Mouse (Mus musculus) kidney, embryonic 15.5 days (tissue): ENCODE results near the gene Ncstn. TPM values are rescaled to one million over a fixed set of nuclear protein-coding genes. Genes with fewer than 3 reads are reported as not detected.

Experiments used
- ATAC-seq: fragments of 200-750 bp; cut with Nextera tagmentation; replicated peaks from 2 replicates; pipeline ENCODE4 v1.8.0; 2017; ENCODE audit warnings: moderate TSS enrichment; ENCODE audit not compliant: low FRiP score
- H3K27ac ChIP-seq: fragments of 300-500 bp; sonication (generic); 2 replicates; pipeline ENCODE4 v1.5.1; 2015; ENCODE audit warnings: mild to moderate bottlenecking, inconsistent platforms
- H3K27me3 ChIP-seq: fragments of 300-500 bp; sonication (generic); 2 replicates; pipeline ENCODE4 v1.6.1; 2015; ENCODE audit warnings: inconsistent platforms
- H3K36me3 ChIP-seq: fragments of 300-500 bp; sonication (generic); 2 replicates; pipeline ENCODE4 v1.6.1; 2015; ENCODE audit warnings: inconsistent platforms
- H3K4me1 ChIP-seq: fragments of 300-500 bp; sonication (generic); 2 replicates; pipeline ENCODE4 v1.6.1; 2015; ENCODE audit warnings: inconsistent platforms
- H3K4me2 ChIP-seq: fragments of 300-500 bp; sonication (generic); 2 replicates; pipeline ENCODE4 v1.6.1; 2015; ENCODE audit warnings: moderate library complexity, mild to moderate bottlenecking, inconsistent platforms
- H3K4me3 ChIP-seq: fragments of 300-500 bp; sonication (generic); replicated peaks from 2 replicates; pipeline ENCODE4 v1.5.1; 2015; ENCODE audit warnings: mild to moderate bottlenecking, inconsistent platforms
- H3K9ac ChIP-seq: fragments of 300-500 bp; sonication (generic); 2 replicates; pipeline ENCODE4 v1.6.1; 2015; ENCODE audit warnings: mild to moderate bottlenecking, inconsistent platforms
- H3K9me3 ChIP-seq: fragments of 300-500 bp; sonication (generic); replicated peaks from 2 replicates; pipeline ENCODE4 v1.6.1; 2016; ENCODE audit warnings: inconsistent platforms
- WGBS: fragments of 180-500 bp; shearing (Covaris S2); methylation state at CpG from one replicate; pipeline ENCODE4 v1.1.7; 2015; ENCODE audit warnings: mixed read lengths; 5-methylcytosine and 5-hydroxymethylcytosine counted together
- polyA plus RNA-seq: library from polyadenylated mRNA; unstranded; fragments of >200 nt; fragmentation: Nextera tagmentation; extraction: Ambion mirVana; gene quantifications from 2 replicates; pipeline ENCODE4 v1.2.1, GENCODE M21; 2015

Gene Ncstn
- polyA plus RNA-seq, 1 experiment from 2014 or later: 137 TPM

- ATAC-seq: no peak
- 0 out of 2 replicates have a peak overlapping the region, but pooled peaks have one; percentile 10 for H3K9ac ChIP-seq
- H3K36me3 ChIP-seq: no peaks in the 10 kb centered on the region
- H3K4me2 ChIP-seq: peak overlapping the region; percentile 31
- peaks cover 43% of the 10 kb centered on the region for H3K4me1 ChIP-seq
- no peak overlapping the region for H3K27ac ChIP-seq
- H3K4me3 ChIP-seq: no peak overlapping the region
- WGBS: 27% methylated on average over 13 of the region's 13 CpGs
- peaks cover 36% of the 10 kb centered on the region for H3K27me3 ChIP-seq
- H3K9me3 ChIP-seq: no peaks in the 10 kb centered on the region
Measured at GRCm38 (mm10) chr1:172049131-172049782, 33.3 kb downstream of the Ncstn start.

- Histone ChIP-seq H3K9ac (no peak overlapping the region), H3K4me3 (peak overlapping the region; percentile 24; the same call in 1 of the 2 replicates)
- ATAC-seq: peak; percentile 73
Measured at GRCm38 (mm10) chr1:172048241-172048734, 34.3 kb downstream of the Ncstn start.

GRCm38 (mm10) chr1:172046938-172047337 lies 35.7 kb downstream of the Ncstn start:
- 8% methylated on average over 5 of the region's 5 CpGs for WGBS
- no peaks in the 10 kb centered on the region for H3K36me3 ChIP-seq
- peak; percentile 53 for ATAC-seq
- no peak overlapping the region for H3K27ac ChIP-seq
- H3K27me3 ChIP-seq: peaks cover 13% of the 10 kb centered on the region
- no peaks in the 10 kb centered on the region for H3K9me3 ChIP-seq
- 0 out of 2 replicates have a peak overlapping the region, but pooled peaks have one; percentile 23 for H3K4me2 ChIP-seq
- H3K9ac ChIP-seq: no peak overlapping the region
- H3K4me3 ChIP-seq: no peak overlapping the region
- H3K4me1 ChIP-seq: peaks cover 27% of the 10 kb centered on the region

More at GRCm38 (mm10) chr1:172048241-172048734, 34.3 kb downstream of the Ncstn start:
- WGBS: 25% methylated on average over 6 of the region's 6 CpGs
- peaks cover 33% of the 10 kb centered on the region for H3K4me1 ChIP-seq
- no peaks in the 10 kb centered on the region for H3K36me3 ChIP-seq
- peak overlapping the region; percentile 31 for H3K4me2 ChIP-seq
- H3K27ac ChIP-seq: peak overlapping the region; percentile 7; the same call in 1 of the 2 replicates
- H3K9me3 ChIP-seq: no peaks in the 10 kb centered on the region
- peaks cover 26% of the 10 kb centered on the region for H3K27me3 ChIP-seq

- H3K4me1 ChIP-seq: peaks cover 27% of the 10 kb centered on the region
- H3K4me2 ChIP-seq: no peak overlapping the region
- no peaks in the 10 kb centered on the region for H3K9me3 ChIP-seq
- no peak overlapping the region for H3K27ac ChIP-seq
- no peaks in the 10 kb centered on the region for H3K36me3 ChIP-seq
- no peak overlapping the region for H3K9ac ChIP-seq
- peaks cover 9% of the 10 kb centered on the region for H3K27me3 ChIP-seq
- ATAC-seq: no peak
- H3K4me3 ChIP-seq: no peak overlapping the region
- WGBS: 76% methylated on average over 8 of the region's 8 CpGs
Measured at GRCm38 (mm10) chr1:172046410-172046809, 36.2 kb downstream of the Ncstn start.

- 95% methylated on average over 2 of the region's 2 CpGs for WGBS
- no peak for ATAC-seq
Measured at GRCm38 (mm10) chr1:172029914-172030313, 52.7 kb downstream of the Ncstn start.

GRCm38 (mm10) chr1:172028394-172029275 lies 54.0 kb downstream of the Ncstn start, which contains the start of gene Vangl2:
Gene Vangl2 (minus strand): TSS chr1:172028444.
- peaks cover 38% of the 10 kb centered on the region for H3K4me1 ChIP-seq
- H3K9me3 ChIP-seq: no peaks in the 10 kb centered on the region
- peak within 1 kb of the TSS; percentile 73 for H3K4me2 ChIP-seq
- H3K4me3 ChIP-seq: peak within 1 kb of the TSS; percentile 98
- peak within 1 kb of the TSS; percentile 84 for H3K27ac ChIP-seq
- H3K36me3 ChIP-seq: peaks cover 2% of the 10 kb centered on the region; the same call in 1 of the 2 replicates
- 49% methylated on average over 21 of the region's 21 CpGs for WGBS
- no peaks in the 10 kb centered on the region for H3K27me3 ChIP-seq
- no peak for ATAC-seq
- H3K9ac ChIP-seq: peak within 1 kb of the TSS; percentile 92

More at GRCm38 (mm10) chr1:172029914-172030313, 52.7 kb downstream of the Ncstn start:
- peaks cover 25% of the 10 kb centered on the region for H3K4me1 ChIP-seq
- no peak overlapping the region for H3K27ac ChIP-seq
- no peak overlapping the region for H3K4me2 ChIP-seq
- no peaks in the 10 kb centered on the region for H3K9me3 ChIP-seq
- no peak overlapping the region for H3K9ac ChIP-seq
- no peaks in the 10 kb centered on the region for H3K27me3 ChIP-seq
- H3K4me3 ChIP-seq: no peak overlapping the region
- H3K36me3 ChIP-seq: no peaks in the 10 kb centered on the region

- H3K9ac ChIP-seq: peak overlapping the region; percentile 92
- peak; percentile 50; the same call in 1 of the 2 replicates for ATAC-seq
- 7% methylated on average over 10 of the region's 10 CpGs for WGBS
- H3K4me1 ChIP-seq: peaks cover 41% of the 10 kb centered on the region
- H3K36me3 ChIP-seq: peaks cover 3% of the 10 kb centered on the region; the same call in 1 of the 2 replicates
- no peaks in the 10 kb centered on the region for H3K27me3 ChIP-seq
- peak overlapping the region; percentile 84 for H3K27ac ChIP-seq
- peak overlapping the region; percentile 98 for H3K4me3 ChIP-seq
- H3K4me2 ChIP-seq: peak overlapping the region; percentile 73
- no peaks in the 10 kb centered on the region for H3K9me3 ChIP-seq
Measured at GRCm38 (mm10) chr1:172027809-172028102, 54.8 kb downstream of the Ncstn start.

GRCm38 (mm10) chr1:172027010-172027808 lies 55.4 kb downstream of the Ncstn start:
- H3K4me2 ChIP-seq: peak overlapping the region; percentile 73
- peak; percentile 92 for ATAC-seq
- H3K9me3 ChIP-seq: no peaks in the 10 kb centered on the region
- peaks cover 3% of the 10 kb centered on the region; the same call in 1 of the 2 replicates for H3K36me3 ChIP-seq
- no peaks in the 10 kb centered on the region for H3K27me3 ChIP-seq
- H3K27ac ChIP-seq: peak overlapping the region; percentile 93
- H3K4me3 ChIP-seq: peak overlapping the region; percentile 98
- peak overlapping the region; percentile 92 for H3K9ac ChIP-seq
- H3K4me1 ChIP-seq: peaks cover 46% of the 10 kb centered on the region
- WGBS: under 1% methylated on average over 38 of the region's 54 CpGs

GRCm38 (mm10) chr1:172026201-172026901 lies 56.2 kb downstream of the Ncstn start:
- Histone ChIP-seq H3K9ac (peak overlapping the region; percentile 92), H3K4me2 (peak overlapping the region; percentile 73), H3K27me3 (no peaks in the 10 kb centered on the region), H3K27ac (peak overlapping the region; percentile 93), H3K36me3 (peaks cover 3% of the 10 kb centered on the region; the same call in 1 of the 2 replicates), H3K4me1 (peaks cover 51% of the 10 kb centered on the region), H3K4me3 (peak overlapping the region; percentile 98), H3K9me3 (no peaks in the 10 kb centered on the region)
- ATAC-seq: peak; percentile 73
- 2% methylated on average over 23 of the region's 23 CpGs for WGBS

GRCm38 (mm10) chr1:172025201-172025904 lies 57.2 kb downstream of the Ncstn start:
- WGBS: 40% methylated on average over 8 of the region's 8 CpGs
- no peaks in the 10 kb centered on the region for H3K27me3 ChIP-seq
- H3K4me1 ChIP-seq: peaks cover 56% of the 10 kb centered on the region
- H3K9ac ChIP-seq: peak overlapping the region; percentile 92; the same call in 1 of the 2 replicates
- H3K27ac ChIP-seq: 0 out of 2 replicates have a peak overlapping the region, but pooled peaks have one; percentile 93
- peak overlapping the region; percentile 98 for H3K4me3 ChIP-seq
- H3K36me3 ChIP-seq: peaks cover 3% of the 10 kb centered on the region; the same call in 1 of the 2 replicates
- H3K9me3 ChIP-seq: no peaks in the 10 kb centered on the region
- H3K4me2 ChIP-seq: peak overlapping the region; percentile 73
- no peak for ATAC-seq
